Mouse (Mus musculus) T-helper 2 cell (primary cell): ENCODE measurements at regions not wholly inside any gene's neighbourhood (a gene's known extent, or its start where the extent isn't known, plus 50 kb on each side); places are given as distances from the start of the nearest gene placed in this dataset.
"Not testable (repeated sequence)": the region's sequence is repeated elsewhere in the genome, so short reads cannot be mapped to it uniquely, and the experiment has no call there.

ENCODE experiments used
- in situ Hi-C: fragments of 300-600 bp; cut with MboI, MseI; formaldehyde crosslinking; loops from one replicate; pipeline ENCODE4 v1.15.1; 2025; ENCODE audit warnings: high pct_unique_total_duplicates

DNA sequence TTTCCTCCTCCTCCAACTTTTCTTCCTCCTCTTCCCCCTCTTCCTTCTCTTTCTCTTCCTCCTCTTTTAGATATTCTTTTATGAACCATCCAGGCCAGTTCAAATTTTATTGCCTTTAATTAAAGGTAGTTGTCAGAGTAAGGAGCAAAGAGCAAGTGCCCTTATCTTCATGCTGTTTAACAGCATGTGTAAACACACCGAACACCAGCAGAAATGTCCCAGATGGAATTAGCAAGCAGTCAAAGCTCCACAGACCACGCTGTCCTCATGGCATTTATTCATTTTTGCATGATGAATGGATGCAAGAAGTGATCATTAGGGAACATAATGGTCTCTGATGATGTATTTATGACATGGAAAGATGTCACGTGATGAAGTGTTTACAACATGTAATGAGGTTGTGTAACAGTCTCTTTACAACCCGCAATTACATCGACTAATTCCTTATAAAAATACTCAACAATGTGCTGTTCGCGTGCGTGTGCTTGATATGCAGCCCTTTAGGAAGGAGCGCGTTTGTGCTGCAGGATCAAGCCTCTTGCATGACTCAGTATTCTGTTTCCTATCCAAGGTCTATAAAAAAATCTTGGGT is 187.0 kb downstream of the Bmp2 start:
- in situ Hi-C loops = no loop called here

DNA sequence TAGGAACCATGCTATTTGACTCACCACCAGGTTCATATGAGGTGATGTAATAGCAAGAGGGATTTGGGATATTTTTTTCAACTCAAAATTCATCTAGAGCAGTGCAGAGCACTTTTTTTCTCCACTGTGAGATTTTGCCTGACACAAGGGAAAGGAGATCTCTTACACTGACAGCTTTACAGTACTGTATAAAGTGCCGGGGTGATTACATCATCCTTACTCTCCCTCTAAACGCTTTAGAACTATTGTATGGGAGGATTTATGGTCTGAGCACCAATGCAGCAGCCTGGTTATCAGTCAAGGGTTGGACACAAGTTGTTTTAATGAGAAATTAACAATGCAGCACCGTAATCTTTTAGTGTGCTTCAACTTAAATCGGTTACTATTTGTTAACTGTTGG is 196.5 kb downstream of the Bmp2 start:
- in situ Hi-C loops = no loop called here

GRCm38 (mm10) chr2:133749846-133750637 is 198.1 kb downstream of the Bmp2 start:
- in situ Hi-C loops = no loop called here

GRCm38 (mm10) chr2:133754088-133754487 is 202.1 kb downstream of the Bmp2 start:
- in situ Hi-C loops = no loop called here

GRCm38 (mm10) chr2:133761496-133761895 is 209.5 kb downstream of the Bmp2 start:
- in situ Hi-C loops = no loop called here

GRCm38 (mm10) chr2:133768546-133768945 is 216.6 kb downstream of the Bmp2 start:
- in situ Hi-C loops = no loop called here

DNA sequence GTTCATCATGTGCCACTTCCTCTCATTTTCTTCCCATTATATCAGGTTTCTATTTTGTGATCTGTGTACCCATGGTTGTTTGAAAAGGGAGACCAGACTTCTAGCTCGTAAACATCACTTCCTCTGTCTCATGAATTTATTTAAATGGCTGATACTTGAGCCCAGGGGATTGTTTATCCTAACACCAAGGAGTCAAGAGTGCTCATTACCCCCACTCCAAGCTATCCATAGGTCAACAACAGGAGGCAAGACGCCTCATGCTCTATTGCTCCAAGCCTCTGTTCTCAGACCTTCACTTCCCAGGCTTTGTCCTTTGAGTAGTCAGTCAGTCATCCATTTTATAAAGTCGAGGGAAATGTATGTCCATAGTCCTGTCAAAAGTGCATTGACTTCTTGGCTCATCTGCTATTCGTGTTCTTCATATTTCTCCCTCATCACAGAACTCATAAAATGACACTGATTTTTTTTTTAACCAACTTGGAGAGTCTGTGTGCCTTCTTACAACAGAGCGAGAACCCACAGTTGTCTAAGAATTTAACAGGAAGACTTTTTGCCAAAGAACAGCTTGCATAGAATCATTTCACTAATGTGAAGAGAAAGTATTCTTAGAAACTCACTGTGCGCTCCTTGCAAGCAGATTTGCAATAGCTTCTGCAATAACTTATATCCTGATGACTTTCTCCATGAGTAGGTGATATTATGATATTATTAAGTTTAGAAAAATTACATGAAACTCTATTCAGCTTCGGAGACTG is 231.8 kb downstream of the Bmp2 start:
- in situ Hi-C loops = no loop called here

- in situ Hi-C loops = loop anchor here (10.0 kb wide), 1 partner anchor 684 kb away; no protein-coding TSS in a partner anchor
Observed at GRCm38 (mm10) chr2:133791031-133791430, 239.1 kb downstream of the Bmp2 start.

DNA sequence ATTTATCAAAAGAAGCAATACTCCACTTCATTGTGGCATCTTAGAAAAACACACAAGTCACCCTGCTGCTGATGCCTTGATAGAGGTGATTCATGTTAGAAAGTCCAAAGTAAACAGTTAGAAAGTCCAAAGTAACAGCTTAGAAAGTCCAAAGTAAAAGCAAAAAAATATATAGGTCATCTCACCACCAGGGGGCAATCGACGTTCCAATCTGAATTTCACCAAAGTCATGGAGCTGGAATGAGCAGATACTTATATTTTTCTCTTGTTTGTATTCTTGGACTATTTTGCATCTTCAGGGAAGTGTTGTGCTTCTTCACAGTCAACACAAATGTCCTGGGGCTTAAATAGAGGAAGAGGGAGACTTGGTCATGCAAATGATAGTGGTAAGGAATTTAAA is 241.3 kb downstream of the Bmp2 start:
- in situ Hi-C loops = loop anchor here (10.0 kb wide), 1 partner anchor 682 kb away; no protein-coding TSS in a partner anchor

DNA sequence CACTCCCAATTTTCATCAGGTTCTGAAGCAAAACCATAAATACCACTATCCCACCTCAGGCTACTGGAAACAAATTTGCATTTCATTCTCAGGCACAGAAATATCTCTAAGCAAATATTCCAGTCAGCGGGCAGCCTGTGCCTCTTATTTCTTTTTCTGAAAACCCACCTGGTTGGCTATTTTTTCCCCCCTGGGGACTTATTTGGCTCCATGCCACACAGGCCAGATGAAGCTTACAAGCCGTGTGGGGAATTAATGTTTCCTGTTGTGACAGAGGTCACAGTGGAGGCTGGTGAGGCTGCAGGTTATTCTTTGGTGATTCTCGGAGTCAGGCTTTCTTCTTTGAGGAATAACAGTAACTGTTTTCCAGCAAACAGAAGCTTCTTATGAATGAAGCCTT is 250.7 kb downstream of the Bmp2 start:
- in situ Hi-C loops = loop anchor here (10.0 kb wide), 1 partner anchor 972 kb away; no protein-coding TSS in a partner anchor

GRCm38 (mm10) chr2:133821418-133821817 is 269.5 kb downstream of the Bmp2 start:
- in situ Hi-C loops = no loop called here

DNA sequence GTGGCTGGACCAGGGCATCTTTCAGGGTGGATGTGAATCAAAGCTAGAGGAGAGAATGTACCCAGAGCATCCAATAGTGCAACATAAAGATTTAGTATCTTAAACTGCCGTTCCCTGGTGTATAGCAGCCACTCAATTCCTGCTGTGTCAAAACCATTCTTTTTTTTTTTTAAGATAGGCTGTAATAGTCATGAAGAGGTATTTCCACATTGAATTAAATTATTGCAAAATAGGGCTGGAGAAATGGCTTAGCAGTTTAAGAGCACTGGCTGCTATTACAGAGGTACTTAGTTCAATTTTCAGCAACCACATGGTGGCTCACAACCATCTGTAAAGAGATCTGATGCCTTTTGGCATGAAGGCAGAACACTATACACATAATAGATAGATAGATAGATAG is 277.4 kb downstream of the Bmp2 start:
- in situ Hi-C loops = no loop called here

GRCm38 (mm10) chr2:133850485-133850884 is 298.5 kb downstream of the Bmp2 start:
- in situ Hi-C loops = no loop called here

- in situ Hi-C loops = not testable (repeated sequence)
Observed at GRCm38 (mm10) chr2:133874982-133875381, 323.0 kb downstream of the Bmp2 start.

- in situ Hi-C loops = no loop called here
Observed at GRCm38 (mm10) chr2:133883682-133884081, 331.7 kb downstream of the Bmp2 start.

- in situ Hi-C loops = no loop called here
Observed at GRCm38 (mm10) chr2:133906269-133906668, 354.3 kb downstream of the Bmp2 start.
